Mouse (Mus musculus) limb, embryonic 13.5 days (tissue): ENCODE results near the gene Cog4. TPM values are rescaled to one million over a fixed set of nuclear protein-coding genes. Genes with fewer than 3 reads are reported as not detected.
"Not testable (repeated sequence)": the region's sequence is repeated elsewhere in the genome, so short reads cannot be mapped to it uniquely, and the experiment has no call there.

ENCODE experiments used
- ATAC-seq: fragments of 200-750 bp; cut with Nextera tagmentation; 2 replicates; pipeline ENCODE4 v1.8.0; 2017; ENCODE audit warnings: low read depth, moderate number of reproducible peaks, moderate TSS enrichment; ENCODE audit not compliant: low FRiP score
- H3K27ac ChIP-seq: fragments of 300-500 bp; sonication (generic); 2 replicates; pipeline ENCODE4 v1.5.1; 2015; ENCODE audit warnings: inconsistent platforms, mild to moderate bottlenecking, moderate library complexity
- H3K27me3 ChIP-seq: fragments of 300-500 bp; sonication (generic); 2 replicates; pipeline ENCODE4 v1.6.1; 2015; ENCODE audit warnings: mild to moderate bottlenecking, inconsistent platforms
- H3K36me3 ChIP-seq: fragments of 300-500 bp; sonication (generic); 2 replicates; pipeline ENCODE4 v1.6.1; 2015; ENCODE audit warnings: inconsistent platforms, mild to moderate bottlenecking, moderate library complexity
- H3K4me1 ChIP-seq: fragments of 300-500 bp; sonication (generic); 2 replicates; pipeline ENCODE4 v1.6.1; 2015; ENCODE audit warnings: inconsistent platforms
- H3K4me2 ChIP-seq: fragments of 300-500 bp; sonication (generic); replicated peaks from 2 replicates; pipeline ENCODE4 v1.6.1; 2015; ENCODE audit warnings: inconsistent platforms, mild to moderate bottlenecking, moderate library complexity
- H3K4me3 ChIP-seq: fragments of 300-500 bp; sonication (generic); 2 replicates; pipeline ENCODE4 v1.5.1; 2015; ENCODE audit warnings: moderate library complexity, mild to moderate bottlenecking, inconsistent platforms
- H3K9ac ChIP-seq: fragments of 300-500 bp; sonication (generic); 2 replicates; pipeline ENCODE4 v1.6.1; 2015; ENCODE audit warnings: mild to moderate bottlenecking, inconsistent platforms
- H3K9me3 ChIP-seq: fragments of 300-500 bp; sonication (generic); 2 replicates; pipeline ENCODE4 v1.6.1; 2016; ENCODE audit warnings: inconsistent platforms
- WGBS: fragments of 180-500 bp; shearing (Covaris S2); methylation state at CpG from one replicate; pipeline ENCODE4 v1.1.7; 2015; 5-methylcytosine and 5-hydroxymethylcytosine counted together
- polyA plus RNA-seq: library from polyadenylated mRNA; unstranded; fragments of >200 nt; fragmentation: Nextera tagmentation; extraction: Ambion mirVana; gene quantifications from 2 replicates; pipeline ENCODE4 v1.2.1, GENCODE M21; 2015

Cog4 gene
- polyA plus RNA-seq, 1 experiment from 2014 or later: 86.4 TPM

- WGBS: under 1% methylated on average over 30 of the region's 36 CpGs
- Histone ChIP-seq H3K4me1 (peaks cover 26% of the 10 kb centered on the region), H3K36me3 (peaks cover 9% of the 10 kb centered on the region), H3K4me2 (peak within 1 kb of the TSS; percentile 93), H3K4me3 (peak within 1 kb of the TSS; percentile 80), H3K9ac (peak within 1 kb of the TSS; percentile 91), H3K27ac (peak within 1 kb of the TSS; percentile 87), H3K27me3 (no peaks in the 10 kb centered on the region), H3K9me3 (no peaks in the 10 kb centered on the region)
- peak; percentile 98 for ATAC-seq
Observed at GRCm38 (mm10) chr8:110919341-110920031, 73.1 kb downstream of the Cog4 start, which contains the start of gene St3gal2. Gene St3gal2, plus strand, starts transcription at chr8:110919922.

GRCm38 (mm10) chr8:110920032-110920772, 73.8 kb downstream of the Cog4 start:
- H3K36me3 ChIP-seq: peaks cover 11% of the 10 kb centered on the region
- H3K9ac ChIP-seq: peak overlapping the region; percentile 91
- peak overlapping the region; percentile 93 for H3K4me2 ChIP-seq
- H3K4me1 ChIP-seq: peaks cover 27% of the 10 kb centered on the region
- H3K9me3 ChIP-seq: no peaks in the 10 kb centered on the region
- under 1% methylated on average over 37 of the region's 37 CpGs for WGBS
- peak; percentile 9 for ATAC-seq
- H3K4me3 ChIP-seq: peak overlapping the region; percentile 80
- H3K27me3 ChIP-seq: no peaks in the 10 kb centered on the region
- peak overlapping the region; percentile 87 for H3K27ac ChIP-seq

- H3K4me2 ChIP-seq: peak overlapping the region; percentile 93
- no peaks in the 10 kb centered on the region for H3K9me3 ChIP-seq
- ATAC-seq: no peak
- peak overlapping the region; percentile 80 for H3K4me3 ChIP-seq
- H3K9ac ChIP-seq: peak overlapping the region; percentile 91
- H3K27me3 ChIP-seq: no peaks in the 10 kb centered on the region
- 4% methylated on average over 3 of the region's 3 CpGs for WGBS
- peaks cover 11% of the 10 kb centered on the region for H3K36me3 ChIP-seq
- H3K27ac ChIP-seq: peak overlapping the region; percentile 87
- peaks cover 31% of the 10 kb centered on the region for H3K4me1 ChIP-seq
Observed at GRCm38 (mm10) chr8:110920773-110921277, 74.4 kb downstream of the Cog4 start.

GRCm38 (mm10) chr8:110921492-110922230, 75.3 kb downstream of the Cog4 start:
- peak overlapping the region; percentile 91 for H3K9ac ChIP-seq
- peak overlapping the region; percentile 80 for H3K4me3 ChIP-seq
- H3K9me3 ChIP-seq: no peaks in the 10 kb centered on the region
- ATAC-seq: no peak
- peaks cover 36% of the 10 kb centered on the region for H3K4me1 ChIP-seq
- H3K36me3 ChIP-seq: peaks cover 11% of the 10 kb centered on the region
- H3K4me2 ChIP-seq: peak overlapping the region; percentile 93
- H3K27me3 ChIP-seq: no peaks in the 10 kb centered on the region
- WGBS: 7% methylated on average over 7 of the region's 7 CpGs
- peak overlapping the region; percentile 87 for H3K27ac ChIP-seq

- Histone ChIP-seq H3K4me3 (no peak overlapping the region), H3K9me3 (no peaks in the 10 kb centered on the region), H3K36me3 (peaks cover 23% of the 10 kb centered on the region), H3K27me3 (no peaks in the 10 kb centered on the region), H3K4me2 (no peak overlapping the region), H3K9ac (no peak overlapping the region), H3K27ac (no peak overlapping the region), H3K4me1 (peaks cover 36% of the 10 kb centered on the region)
- no peak for ATAC-seq
- WGBS: 66% methylated on average over 8 of the region's 8 CpGs
Observed at GRCm38 (mm10) chr8:110925691-110926140, 79.3 kb downstream of the Cog4 start.

GRCm38 (mm10) chr8:110926690-110927089, 80.3 kb downstream of the Cog4 start:
- Histone ChIP-seq H3K9ac (no peak overlapping the region), H3K4me1 (peaks cover 27% of the 10 kb centered on the region), H3K27ac (no peak overlapping the region), H3K36me3 (peaks cover 29% of the 10 kb centered on the region), H3K4me2 (no peak overlapping the region), H3K9me3 (no peaks in the 10 kb centered on the region), H3K4me3 (no peak overlapping the region), H3K27me3 (no peaks in the 10 kb centered on the region)
- WGBS: 45% methylated on average over 4 of the region's 5 CpGs
- no peak for ATAC-seq

GRCm38 (mm10) chr8:110928435-110928834, 82.0 kb downstream of the Cog4 start:
- H3K36me3 ChIP-seq: peaks cover 22% of the 10 kb centered on the region
- ATAC-seq: no peak
- H3K27me3 ChIP-seq: no peaks in the 10 kb centered on the region
- H3K9me3 ChIP-seq: no peaks in the 10 kb centered on the region
- H3K4me1 ChIP-seq: peaks cover 21% of the 10 kb centered on the region
- H3K4me2 ChIP-seq: no peak overlapping the region
- no peak overlapping the region for H3K9ac ChIP-seq
- WGBS: 76% methylated on average over 7 of the region's 7 CpGs
- H3K4me3 ChIP-seq: no peak overlapping the region
- no peak overlapping the region for H3K27ac ChIP-seq

- Histone ChIP-seq H3K4me3 (no peak overlapping the region), H3K9me3 (no peaks in the 10 kb centered on the region), H3K4me2 (no peak overlapping the region), H3K36me3 (peaks cover 22% of the 10 kb centered on the region), H3K27ac (no peak overlapping the region), H3K4me1 (peaks cover 21% of the 10 kb centered on the region), H3K27me3 (no peaks in the 10 kb centered on the region), H3K9ac (no peak overlapping the region)
- ATAC-seq: no peak
- WGBS: 67% methylated on average over 5 of the region's 5 CpGs
Observed at GRCm38 (mm10) chr8:110929066-110929465, 82.7 kb downstream of the Cog4 start.

- WGBS: 98% methylated on average over 6 of the region's 8 CpGs
- Histone ChIP-seq H3K36me3 (peaks cover 22% of the 10 kb centered on the region), H3K4me1 (peaks cover 21% of the 10 kb centered on the region)
- H3K9ac ChIP-seq, H3K4me3 ChIP-seq, ATAC-seq, H3K27me3 ChIP-seq, H3K9me3 ChIP-seq, H3K27ac ChIP-seq, H3K4me2 ChIP-seq: not testable (repeated sequence)
Observed at GRCm38 (mm10) chr8:110929672-110930071, 83.3 kb downstream of the Cog4 start.

GRCm38 (mm10) chr8:110931176-110931939, 85.0 kb downstream of the Cog4 start:
- no peak overlapping the region for H3K4me2 ChIP-seq
- no peaks in the 10 kb centered on the region for H3K27me3 ChIP-seq
- H3K36me3 ChIP-seq: peaks cover 27% of the 10 kb centered on the region
- H3K9me3 ChIP-seq: no peaks in the 10 kb centered on the region
- ATAC-seq: no peak
- no peak overlapping the region for H3K4me3 ChIP-seq
- WGBS: 81% methylated on average over 12 of the region's 12 CpGs
- H3K9ac ChIP-seq: no peak overlapping the region
- H3K4me1 ChIP-seq: peaks cover 12% of the 10 kb centered on the region
- H3K27ac ChIP-seq: no peak overlapping the region
